Mouse (Mus musculus) frontal cortex, postnatal 14 days (tissue): ENCODE measurements around the gene Ppp1r14d.

Experiments
- DNase-seq, 2 experiments: peaks; one replicate each; pipeline ENCODE4 v3.0.0; 2022; ENCODE audit warnings: low spot score in 2 of 2

Gene Ppp1r14d

DNA sequence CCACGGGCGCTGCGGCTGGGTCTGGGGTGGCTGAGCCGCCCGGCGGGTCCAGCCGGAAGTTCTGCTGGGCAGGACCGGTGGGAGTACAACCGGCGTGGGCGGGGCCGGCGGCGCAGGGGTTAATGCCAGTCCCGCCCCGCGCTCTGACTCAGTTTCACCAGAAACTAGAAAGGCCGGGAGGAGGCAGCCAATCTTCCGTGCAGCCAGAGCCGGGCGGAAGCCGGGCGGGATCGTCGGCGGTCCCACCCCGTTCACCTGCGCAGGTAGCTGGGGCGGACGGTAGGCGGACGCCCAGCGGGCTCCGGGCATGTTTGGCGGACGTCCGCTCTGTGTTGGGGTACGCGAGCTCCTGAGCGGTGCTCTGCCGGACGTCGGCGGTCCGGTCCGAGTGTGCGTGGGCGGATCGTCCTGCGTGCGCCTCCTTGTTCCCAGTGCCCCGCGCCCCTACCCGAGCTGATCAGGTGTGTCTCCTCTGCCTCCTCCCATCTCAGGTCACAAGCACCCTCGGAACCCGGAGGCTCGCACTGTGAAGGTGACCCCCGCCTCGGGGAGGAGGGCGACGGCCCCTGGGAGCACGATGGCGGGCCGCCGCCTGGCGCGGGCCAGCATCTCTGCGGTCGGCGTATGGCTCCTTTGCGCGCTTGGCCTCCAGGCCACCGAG, 7.6 kb upstream of the Ppp1r14d start, which contains the start of gene Spint1:
Spint1 (plus strand) TSS at position 153 of the 661 bp plus-strand sequence.
- no peak for DNase-seq

DNA sequence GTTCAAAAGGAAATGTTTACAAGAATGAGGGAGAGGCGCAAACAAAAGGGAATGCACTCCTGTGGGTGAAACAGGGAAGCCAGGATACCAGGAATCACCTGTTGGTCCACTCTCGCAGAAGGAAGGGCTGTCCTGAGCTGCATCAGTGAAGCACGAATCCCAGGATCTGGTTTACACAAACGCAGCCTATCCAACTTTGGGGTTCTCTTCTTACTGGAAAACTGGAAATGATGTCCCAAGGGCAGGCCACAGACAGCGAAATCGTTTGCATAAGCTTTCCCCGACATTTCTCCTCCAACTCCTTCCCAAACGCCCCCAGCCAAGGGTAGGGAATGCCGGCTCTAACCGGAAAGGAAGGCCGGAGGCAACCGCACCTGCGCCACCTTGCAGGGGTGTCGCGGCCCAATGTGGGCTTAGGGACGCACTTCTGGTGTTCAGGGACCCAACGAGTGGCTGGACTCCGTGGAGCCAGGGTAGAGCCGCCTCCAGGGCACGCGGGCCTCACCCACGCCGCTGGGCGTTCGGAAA, 7.0 kb upstream of the Ppp1r14d start:
- no peak for DNase-seq

GRCm38 (mm10) chr2:119209176-119209507, 20.6 kb downstream of the Ppp1r14d start:
- DNase-seq = no peak

- peak; percentile 95 to 97 for DNase-seq
Measured at GRCm38 (mm10) chr2:119208344-119209175, 21.1 kb downstream of the Ppp1r14d start, which contains the start of the genes Zfyve19 and Dnajc17. TSS of gene Zfyve19 (plus strand) at chr2:119208617. TSS of gene Dnajc17 (minus strand) at chr2:119208795.

- DNase-seq = no peak
Measured at GRCm38 (mm10) chr2:119207961-119208343, 21.8 kb downstream of the Ppp1r14d start.

- DNase-seq = no peak
Measured at GRCm38 (mm10) chr2:119203871-119204460, 25.7 kb downstream of the Ppp1r14d start.

GRCm38 (mm10) chr2:119202914-119203453, 26.7 kb downstream of the Ppp1r14d start:
- DNase-seq = no peak

GRCm38 (mm10) chr2:119198934-119199333, 30.8 kb downstream of the Ppp1r14d start:
- no peak for DNase-seq

DNA sequence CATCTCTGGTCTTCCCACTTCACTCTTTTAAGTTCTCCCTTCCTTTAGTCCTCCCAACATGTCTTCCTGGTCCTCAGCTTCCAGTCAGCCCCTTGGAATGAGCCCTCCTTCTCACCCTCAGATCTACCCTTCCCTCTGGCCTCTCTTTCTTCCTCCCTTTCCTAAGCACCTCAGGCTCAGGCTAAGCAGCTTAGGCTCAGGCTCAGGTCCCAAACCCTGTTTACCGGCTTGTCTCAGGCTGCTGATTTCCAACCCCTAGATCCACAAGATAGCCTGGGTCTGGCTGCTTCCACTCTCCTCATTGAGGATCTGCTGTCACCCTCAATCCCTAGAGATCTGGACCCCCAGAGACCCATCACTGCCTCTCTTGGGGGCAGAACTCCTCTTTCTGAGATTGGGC, 31.7 kb downstream of the Ppp1r14d start:
- DNase-seq = no peak

DNA sequence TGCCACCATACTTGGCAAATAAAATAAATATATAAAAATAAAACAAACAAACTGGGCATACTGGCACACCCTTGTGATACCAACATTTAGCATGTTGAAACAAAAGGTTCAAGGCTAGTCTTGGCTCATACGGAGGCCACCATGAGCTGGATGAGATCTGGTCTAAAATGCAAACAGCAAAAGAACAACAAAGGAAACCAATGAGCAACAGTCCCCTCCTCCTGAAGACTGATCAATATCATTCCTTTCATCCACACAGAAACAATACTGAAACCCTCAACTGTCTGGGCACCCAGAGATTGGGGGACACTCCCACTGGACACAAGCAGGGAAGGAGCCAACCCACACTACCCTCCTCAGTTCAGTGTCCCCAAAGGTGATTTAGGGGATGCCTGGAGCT, 32.2 kb downstream of the Ppp1r14d start:
- no peak for DNase-seq

DNA sequence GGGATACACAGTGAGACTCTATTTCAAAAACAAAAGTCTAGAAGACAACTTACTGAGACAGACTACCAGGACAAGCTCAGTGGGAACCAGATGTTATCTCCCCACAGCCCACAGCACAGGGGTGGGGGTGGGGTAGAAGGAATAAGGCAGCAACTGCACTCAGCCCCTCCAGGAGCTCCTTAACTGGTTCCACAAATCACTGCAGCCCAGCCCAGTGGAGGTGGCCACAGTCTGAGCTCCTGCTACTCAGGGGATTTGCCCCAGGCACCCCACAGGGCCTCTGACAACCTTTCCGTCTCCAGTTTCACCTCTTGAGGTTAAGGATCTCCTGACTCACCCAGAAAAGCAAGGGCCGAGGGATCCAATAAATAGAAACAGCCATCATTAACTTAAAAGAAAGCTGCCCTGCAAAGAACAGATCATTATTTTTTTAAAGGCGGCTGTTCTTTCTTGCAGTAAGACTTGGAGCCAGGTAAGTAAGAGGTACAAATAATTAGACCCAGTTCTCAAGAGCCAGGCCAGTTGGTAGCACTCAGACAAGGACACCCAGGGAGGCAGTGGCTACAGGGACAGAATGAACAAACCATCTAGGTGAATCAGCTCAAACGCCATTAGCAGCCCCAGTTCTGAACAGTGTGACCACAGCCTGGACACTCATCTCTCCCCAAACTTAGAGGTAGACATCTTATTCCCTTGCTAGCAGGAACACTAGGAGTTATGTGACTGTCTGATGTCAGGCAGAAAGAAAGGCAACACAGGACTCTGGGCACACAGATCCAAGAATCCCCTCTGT, 33.2 kb downstream of the Ppp1r14d start:
- no peak for DNase-seq

GRCm38 (mm10) chr2:119194140-119194539, 35.6 kb downstream of the Ppp1r14d start:
- no peak for DNase-seq

GRCm38 (mm10) chr2:119190969-119191368, 38.7 kb downstream of the Ppp1r14d start:
- DNase-seq = no peak

GRCm38 (mm10) chr2:119189029-119189710, 40.5 kb downstream of the Ppp1r14d start:
- peak; percentile 49 to 80 for DNase-seq

GRCm38 (mm10) chr2:119182914-119183313, 46.8 kb downstream of the Ppp1r14d start:
- DNase-seq = no peak

DNA sequence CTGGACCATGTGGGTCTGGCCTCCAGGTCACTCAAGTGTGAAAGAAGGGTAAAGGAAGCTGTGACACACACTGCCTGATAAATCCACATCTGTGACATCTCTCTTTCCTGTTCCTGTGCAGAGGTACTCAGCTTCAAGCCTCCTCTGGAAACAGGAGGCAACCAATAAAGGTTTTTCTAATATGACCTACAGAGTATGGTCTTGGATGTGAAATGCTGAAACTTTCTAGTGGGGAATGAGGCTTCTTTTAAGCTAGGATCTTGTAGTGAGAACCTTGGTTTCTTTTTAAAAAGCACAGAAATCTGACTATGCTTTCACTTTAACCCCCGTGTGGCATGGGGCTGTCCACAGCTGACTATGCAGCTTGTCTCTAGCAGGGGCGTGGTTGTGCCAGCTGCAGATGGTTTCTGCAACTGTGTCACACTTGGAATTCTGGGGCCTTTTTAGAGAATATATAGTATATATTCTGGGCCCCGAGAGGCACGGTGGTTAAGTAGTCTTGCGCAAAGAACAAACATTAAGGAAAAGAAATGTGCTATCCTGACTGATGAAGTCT, 52.2 kb downstream of the Ppp1r14d start:
- DNase-seq = no peak

DNA sequence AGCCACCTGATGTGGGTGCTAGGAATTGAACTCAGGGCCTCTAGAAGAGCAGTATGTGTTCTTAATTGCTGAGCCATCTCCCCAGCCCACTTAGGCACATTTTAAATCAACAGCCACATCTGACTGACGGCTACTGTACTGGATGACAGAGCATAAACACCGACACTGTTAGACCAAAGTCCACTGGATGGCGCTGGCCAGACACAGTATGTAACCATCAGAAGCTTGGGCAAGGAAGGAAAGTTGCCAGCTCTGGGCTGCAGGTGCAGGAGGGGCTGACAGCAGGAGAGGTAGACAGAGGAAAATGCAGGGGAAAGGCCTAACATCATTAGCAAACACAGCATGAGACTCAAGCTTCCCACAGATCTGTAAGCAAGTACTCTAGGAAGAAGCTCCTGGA, 52.9 kb downstream of the Ppp1r14d start:
- DNase-seq = no peak

DNA sequence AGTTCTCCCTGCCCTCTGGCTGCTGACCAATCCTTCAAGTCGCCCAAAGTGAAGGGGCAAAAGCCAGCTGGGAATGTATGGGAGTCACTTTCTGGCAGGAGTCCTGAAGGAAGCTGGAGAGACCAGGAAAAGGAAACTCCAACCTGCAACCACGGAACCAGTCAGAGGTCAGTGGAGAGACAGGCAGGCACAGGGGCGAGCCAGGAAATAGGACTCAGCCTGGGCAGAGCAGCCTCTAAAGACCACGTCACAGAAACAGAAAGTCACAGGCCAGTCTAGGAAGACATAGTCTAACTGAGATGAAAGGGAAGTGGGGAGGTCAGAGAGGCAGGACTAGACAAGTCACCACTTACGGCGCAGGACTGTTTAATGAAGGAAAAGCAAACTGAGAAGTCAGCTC, 54.1 kb downstream of the Ppp1r14d start:
- DNase-seq = no peak

DNA sequence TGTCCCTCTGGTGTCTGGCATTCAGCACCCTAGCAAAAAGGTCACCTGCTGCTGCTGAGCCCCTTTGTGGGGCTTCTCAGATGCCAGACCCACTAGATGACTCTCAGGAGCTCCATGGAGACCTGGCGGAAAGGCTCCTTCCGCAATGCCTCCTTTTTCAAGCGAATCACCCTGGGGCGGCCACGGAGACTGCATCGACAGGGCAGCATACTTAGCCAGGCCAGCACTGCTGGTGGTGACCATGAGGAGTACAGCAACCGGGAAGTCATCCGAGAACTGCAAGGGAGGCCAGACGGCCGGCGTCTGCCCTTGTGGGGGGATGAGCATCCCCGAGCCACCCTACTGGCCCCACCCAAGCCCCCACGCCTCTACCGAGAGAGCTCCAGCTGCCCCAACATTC, 54.8 kb downstream of the Ppp1r14d start:
- DNase-seq = no peak

DNA sequence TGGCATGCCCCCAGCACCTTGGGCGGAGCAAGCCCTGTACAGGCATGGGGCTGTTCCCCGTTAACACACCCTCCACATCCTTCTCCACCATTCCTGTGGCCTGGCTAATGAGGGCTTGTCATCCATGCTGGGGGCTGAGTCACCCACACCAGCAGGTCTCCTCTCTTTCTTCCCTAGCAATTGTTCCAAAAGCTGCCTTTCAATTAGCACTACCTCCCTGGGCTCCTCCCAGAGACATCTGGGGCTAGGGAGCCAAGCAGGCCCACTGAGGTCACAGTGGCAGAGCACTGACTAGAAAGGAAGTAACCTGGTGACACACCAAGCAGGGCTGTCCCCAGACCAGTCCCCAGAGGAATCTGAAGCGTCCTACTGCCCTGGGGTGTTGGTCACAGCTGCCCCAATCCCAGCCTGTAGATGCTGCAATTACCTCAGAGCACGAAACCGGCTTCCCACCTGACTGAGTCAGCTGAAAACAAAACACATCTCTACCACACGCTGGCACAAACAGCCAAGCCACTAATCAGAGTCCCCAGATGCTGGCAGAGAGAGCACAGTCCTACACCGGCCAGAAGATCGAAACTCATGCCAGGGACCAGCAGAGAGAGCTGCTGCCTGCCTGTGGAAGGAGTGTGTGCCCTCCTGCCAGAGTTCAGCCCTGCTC, 55.6 kb downstream of the Ppp1r14d start, which contains the start of gene Gm14137:
Gm14137 (plus strand) TSS at position 519 of the 661 bp plus-strand sequence.
- no peak for DNase-seq
